Mouse (Mus musculus) heart, adult 11 months (tissue): ENCODE measurements around the gene Vps18.
A peak's percentile ranks its signal among the peaks of the same experiment; 100 is the strongest.

Experiments used
- DNase-seq: peaks from one replicate; pipeline ENCODE4 v3.0.0; 2022

Vps18 gene

DNA sequence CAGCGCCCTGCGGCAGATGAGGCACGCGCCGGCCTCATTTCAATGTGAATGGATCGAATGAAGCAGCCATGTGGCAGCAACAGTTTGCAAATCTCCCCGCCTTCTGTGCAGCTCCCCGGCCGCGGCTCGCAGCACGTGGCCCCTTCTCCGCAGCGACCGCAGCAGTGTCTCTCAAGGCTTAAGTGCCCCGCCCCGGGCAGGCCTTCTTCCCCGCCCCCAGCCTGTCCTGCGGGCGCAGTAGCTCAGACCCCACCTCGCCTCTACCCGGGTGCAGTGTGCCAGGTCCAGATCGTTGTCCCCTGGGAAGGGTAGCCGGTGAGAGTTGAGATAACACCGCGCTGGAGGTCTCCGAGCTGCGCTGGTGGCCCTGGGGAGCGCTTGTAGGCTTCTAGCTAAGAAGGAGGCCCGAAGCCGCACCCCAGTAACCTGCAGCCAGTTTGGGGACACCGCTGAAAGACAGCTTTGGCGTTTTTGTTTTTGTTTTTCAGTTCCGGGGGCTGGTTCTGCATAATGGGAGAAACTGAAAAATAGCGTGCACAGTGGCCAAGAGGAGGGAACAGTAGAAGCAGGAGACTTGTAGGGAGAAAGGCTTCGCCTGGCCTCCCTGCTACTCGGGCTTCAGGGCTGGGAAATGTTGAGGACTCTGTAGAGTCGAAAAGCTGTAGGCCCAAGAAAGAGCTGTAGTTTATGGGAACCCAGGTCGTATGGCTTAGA is 34.2 kb downstream of the Vps18 start:
- peak; percentile 96 for DNase-seq

DNA sequence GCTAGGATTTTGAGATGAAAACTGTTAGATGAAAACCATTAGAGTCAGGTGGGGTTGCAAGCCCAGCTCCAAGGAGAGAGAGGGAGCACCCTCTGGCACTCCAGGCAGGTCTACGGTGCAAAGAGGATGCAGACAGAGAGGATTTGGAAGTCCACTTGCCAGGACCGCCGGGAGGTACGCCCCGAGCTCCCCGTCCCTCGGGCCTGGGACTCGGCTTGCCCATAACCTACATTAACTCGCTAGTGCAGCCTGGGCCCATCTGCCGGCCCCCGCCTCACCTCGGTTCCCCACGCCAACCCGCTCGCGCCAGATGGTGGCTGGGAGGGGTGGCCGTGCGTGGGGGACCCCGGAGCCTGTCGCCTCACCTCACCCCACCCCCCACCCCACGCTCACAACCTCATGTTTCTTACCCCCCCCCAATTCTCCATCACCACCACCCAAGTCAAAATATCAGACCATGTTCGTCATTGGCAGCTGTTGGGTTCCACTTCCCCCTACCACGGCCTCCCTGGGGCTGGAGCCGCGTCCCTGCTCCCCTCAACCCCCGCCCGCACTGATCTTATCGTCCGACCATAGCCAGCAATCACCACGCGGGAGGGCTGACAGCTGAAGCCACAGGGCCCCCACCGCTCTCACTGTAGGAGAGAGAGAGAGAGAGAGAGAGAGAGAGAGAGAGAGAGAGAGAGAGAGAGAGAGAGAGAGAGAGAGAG is 35.5 kb downstream of the Vps18 start:
- peak; percentile 90 for DNase-seq

DNA sequence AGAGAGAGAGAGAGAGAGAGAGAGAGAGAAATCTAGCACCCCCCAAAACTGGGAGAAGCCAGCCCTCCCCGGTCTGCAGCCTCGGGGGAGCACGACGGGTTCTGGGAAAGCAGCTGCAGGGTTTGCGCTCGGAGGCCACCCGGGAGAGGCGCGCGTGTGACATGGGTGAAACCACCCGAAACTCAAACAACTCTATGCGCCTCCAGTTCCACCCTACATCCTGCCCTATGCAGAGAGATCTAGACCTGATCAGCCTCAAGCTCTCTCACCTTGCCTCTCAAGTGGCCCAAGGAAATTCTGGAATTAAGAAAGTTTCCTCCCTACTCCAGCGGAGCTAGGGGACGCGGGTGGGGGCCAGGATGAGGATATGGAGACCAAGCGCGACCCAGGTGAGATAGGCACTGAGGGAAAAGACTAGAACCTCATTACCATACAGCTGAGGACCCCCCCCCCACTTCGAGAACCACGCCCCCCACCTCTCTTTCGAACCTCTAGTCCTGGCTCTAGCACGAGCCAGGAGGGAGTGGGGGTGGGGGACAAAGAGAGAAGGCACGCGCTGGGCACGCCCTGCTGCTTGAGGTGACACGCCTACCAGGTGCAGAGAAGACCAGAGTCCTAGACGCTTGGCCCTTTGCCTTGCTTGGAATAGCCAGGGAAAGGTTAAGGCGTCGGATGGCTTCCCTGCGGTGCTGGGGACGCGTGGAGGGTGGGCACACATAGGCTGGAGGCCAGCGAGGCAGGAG is 36.2 kb downstream of the Vps18 start:
- DNase-seq: peak; percentile 95

DNA sequence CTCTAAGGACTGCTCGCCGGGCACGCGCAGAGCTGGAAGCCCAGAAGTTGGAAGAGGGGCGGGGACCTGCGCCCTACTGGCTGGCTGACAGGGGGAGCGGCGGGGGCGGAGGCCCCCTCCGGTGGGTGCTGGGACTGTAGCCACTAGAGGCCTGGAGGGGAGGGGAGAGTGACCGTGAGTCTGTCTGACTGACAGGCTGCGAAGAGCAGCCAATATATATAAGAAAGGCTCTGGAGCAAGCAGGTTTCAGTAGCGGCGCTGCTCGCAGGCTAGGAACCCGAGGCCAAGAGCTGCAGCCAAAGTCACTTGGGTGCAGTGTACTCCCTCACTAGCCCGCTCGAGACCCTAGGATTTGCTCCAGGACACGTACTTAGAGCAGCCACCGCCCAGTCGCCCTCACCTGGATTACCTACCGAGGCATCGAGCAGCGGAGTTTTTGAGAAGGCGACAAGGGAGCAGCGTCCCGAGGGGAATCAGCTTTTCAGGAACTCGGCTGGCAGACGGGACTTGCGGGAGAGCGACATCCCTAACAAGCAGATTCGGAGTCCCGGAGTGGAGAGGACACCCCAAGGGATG is 37.1 kb downstream of the Vps18 start, which contains the start of gene Dll4:
Gene Dll4 (plus strand): TSS at position 217 of the 576 bp plus-strand sequence.
- DNase-seq: peak; percentile 99

DNA sequence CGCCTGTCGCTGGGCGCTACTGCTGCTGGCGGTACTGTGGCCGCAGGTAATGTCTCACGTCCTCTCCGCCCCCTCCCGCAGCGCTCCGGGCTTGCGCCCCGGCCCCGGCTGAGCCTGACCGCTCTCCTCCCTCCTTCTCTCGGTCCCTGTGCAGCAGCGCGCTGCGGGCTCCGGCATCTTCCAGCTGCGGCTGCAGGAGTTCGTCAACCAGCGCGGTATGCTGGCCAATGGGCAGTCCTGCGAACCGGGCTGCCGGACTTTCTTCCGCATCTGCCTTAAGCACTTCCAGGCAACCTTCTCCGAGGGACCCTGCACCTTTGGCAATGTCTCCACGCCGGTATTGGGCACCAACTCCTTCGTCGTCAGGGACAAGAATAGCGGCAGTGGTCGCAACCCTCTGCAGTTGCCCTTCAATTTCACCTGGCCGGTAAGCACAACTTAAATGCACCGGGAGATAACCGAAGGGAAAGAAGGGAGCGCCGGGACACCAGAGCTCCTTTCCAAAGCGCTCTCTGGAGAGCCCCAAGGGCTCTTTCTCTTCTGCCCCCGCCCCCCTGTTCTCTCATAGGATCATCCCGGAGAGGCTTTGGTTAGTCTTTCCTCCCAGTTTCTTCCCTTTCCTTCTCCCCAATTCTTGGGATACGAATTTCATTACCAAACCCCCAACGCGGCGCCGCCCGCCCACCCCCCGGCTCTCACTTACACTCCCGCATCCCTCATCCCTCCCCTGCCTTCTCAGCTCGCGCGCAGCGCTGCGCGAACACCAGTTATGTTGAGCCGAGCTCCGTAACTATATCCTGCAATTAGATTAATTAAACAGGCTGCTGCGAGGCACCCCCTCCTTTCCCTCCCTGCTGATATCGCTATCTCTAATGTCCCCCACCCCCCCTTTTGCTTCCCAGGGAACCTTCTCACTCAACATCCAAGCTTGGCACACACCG is 37.9 kb downstream of the Vps18 start:
- DNase-seq: peak; percentile 93

DNA sequence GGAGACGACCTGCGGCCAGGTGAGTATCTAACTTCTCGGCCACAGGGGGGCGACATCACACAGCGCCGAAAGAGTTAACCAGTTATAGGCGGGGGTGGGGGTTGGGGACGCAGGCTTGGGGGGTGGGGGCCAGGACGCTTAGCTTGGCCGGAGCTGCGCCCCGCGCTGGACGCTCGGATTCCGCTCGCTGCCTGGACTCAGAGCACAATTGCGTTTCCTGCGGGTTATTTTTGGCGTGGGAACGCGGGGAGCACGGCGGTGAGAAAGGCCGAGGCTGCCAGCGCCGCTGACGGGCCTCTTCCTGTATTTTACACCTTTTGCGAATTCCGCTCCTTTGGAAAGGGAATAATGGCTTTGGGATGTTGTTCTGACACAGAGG is 38.6 kb downstream of the Vps18 start:
- peak; percentile 99 for DNase-seq

DNA sequence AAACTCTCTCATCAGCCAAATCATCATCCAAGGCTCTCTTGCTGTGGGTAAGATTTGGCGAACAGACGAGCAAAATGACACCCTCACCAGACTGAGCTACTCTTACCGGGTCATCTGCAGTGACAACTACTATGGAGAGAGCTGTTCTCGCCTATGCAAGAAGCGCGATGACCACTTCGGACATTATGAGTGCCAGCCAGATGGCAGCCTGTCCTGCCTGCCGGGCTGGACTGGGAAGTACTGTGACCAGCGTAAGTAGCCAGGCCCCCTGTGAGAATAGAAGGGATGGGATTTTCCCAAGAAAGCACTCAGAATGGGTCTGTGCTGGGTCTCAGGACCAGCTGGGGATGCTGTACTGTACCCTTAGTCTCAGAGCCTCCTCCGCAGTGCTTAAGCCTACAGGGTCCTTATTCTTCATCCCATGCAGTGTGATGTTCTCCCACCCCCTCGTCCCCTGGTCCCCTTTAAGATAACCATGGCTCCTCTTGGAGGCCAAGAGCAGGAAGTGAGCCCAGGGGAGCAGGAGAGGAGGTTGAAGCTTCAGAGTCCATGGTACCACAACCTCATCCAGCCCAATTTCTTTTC is 39.5 kb downstream of the Vps18 start:
- peak; percentile 91 for DNase-seq

DNA sequence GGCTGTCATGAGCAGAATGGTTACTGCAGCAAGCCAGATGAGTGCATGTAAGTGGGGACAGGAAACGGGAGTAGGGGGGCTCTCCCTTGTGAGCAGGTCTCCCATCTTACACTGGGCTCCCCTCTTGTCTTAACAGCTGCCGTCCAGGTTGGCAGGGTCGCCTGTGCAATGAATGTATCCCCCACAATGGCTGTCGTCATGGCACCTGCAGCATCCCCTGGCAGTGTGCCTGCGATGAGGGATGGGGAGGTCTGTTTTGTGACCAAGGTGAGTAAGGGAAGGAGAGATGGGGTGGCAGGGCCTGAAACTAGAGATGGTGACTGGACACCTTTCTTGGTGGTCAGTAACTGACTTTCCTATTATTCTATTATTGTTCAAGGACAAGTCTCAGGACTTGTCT is 40.0 kb downstream of the Vps18 start:
- peak; percentile 92 for DNase-seq

DNA sequence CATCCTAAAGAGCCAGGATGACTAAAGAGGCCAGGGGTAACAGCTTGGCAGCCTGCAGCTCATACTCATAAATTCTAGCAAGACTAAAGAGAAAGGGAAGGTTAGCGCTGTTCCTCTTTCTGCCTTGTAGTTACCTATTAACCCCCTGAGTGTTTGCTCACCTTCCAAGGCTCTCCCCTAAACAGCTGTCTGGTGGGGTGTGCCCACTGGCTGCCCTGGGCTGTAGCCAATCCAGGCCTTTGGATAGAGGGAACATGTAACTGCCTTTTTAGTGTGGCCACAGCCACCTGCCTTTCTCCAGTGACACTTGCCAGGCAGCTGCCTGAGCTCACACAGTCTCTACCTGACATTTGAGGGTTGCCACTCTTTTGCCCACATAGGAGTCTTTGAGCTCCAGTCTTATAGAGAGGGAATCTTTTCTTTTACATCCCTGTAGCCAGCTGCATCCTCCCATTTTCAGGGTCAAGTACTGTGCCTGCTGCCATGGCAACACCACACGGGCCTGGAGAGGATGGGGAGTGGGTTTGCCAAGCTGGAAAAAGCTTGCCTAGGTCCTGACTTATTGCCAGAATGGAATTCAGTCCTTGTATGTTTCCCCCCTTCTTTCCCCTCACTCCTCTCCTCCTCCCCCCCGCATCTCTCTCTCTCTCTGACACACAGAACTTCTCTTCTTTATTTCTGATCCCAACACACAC is 40.7 kb downstream of the Vps18 start:
- peak; percentile 86 for DNase-seq

DNA sequence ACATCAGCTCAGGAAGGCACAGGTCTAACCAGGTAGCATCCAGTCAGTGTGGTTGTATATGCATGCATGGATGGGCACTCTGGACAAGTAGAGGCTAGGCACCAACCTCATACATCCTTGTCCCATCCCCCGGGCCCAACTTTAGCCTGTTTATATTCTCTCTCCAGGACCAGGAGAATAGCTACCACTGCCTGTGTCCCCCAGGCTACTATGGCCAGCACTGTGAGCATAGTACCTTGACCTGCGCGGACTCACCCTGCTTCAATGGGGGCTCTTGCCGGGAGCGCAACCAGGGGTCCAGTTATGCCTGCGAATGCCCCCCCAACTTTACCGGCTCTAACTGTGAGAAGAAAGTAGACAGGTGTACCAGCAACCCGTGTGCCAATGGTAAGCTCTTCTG is 42.3 kb downstream of the Vps18 start:
- DNase-seq: peak; percentile 87

DNA sequence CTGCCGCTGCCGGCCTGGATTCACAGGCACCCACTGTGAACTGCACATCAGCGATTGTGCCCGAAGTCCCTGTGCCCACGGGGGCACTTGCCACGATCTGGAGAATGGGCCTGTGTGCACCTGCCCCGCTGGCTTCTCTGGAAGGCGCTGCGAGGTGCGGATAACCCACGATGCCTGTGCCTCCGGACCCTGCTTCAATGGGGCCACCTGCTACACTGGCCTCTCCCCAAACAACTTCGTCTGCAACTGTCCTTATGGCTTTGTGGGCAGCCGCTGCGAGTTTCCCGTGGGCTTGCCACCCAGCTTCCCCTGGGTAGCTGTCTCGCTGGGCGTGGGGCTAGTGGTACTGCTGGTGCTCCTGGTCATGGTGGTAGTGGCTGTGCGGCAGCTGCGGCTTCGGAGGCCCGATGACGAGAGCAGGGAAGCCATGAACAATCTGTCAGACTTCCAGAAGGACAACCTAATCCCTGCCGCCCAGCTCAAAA is 43.7 kb downstream of the Vps18 start:
- peak; percentile 90 for DNase-seq

DNA sequence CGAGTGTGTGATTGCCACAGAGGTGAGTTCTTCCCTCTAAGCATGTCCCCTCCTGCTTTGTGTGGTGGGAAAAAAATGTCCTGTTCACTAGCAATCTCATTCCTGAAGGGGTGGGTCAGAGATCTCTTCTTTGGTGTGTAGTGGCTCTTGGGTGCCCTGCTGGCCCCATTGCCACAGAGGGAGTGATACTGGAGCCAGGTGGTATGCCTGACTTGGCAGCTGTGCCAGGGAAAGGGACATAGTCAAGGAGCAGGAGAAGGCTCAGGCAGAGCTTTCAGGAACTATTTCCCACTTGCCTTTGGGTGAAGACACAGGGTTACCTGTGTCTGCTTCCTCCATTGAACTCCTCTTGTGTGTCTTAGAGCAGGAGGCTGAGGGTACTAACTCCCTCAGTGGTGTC is 45.6 kb downstream of the Vps18 start:
- peak; percentile 83 for DNase-seq

DNA sequence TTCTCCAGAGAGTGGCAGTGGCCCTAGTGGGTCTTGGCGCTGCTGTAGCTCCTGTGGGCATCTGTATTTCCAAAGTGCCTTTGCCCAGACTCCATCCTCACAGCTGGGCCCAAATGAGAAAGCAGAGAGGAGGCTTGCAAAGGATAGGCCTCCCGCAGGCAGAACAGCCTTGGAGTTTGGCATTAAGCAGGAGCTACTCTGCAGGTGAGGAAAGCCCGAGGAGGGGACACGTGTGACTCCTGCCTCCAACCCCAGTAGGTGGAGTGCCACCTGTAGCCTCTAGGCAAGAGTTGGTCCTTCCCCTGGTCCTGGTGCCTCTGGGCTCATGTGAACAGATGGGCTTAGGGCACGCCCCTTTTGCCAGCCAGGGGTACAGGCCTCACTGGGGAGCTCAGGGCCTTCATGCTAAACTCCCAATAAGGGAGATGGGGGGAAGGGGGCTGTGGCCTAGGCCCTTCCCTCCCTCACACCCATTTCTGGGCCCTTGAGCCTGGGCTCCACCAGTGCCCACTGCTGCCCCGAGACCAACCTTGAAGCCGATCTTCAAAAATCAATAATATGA is 46.5 kb downstream of the Vps18 start:
- DNase-seq: peak; percentile 94

DNA sequence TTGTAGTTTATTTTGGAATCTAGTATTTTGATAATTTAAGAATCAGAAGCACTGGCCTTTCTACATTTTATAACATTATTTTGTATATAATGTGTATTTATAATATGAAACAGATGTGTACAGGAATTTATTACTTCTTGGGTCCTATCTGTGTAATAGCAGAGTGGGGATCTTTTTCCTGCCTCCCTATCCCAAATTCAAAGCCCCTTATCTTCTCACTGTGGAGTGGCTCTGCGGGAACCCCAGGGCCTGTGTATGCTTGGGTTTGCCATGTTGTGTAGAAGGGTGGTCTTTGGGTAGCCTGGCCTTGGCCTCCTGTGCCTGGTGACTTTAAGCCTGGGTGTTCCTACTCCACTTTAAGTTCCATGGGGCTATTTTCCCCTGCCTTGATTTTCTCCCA is 47.0 kb downstream of the Vps18 start:
- no peak for DNase-seq

DNA sequence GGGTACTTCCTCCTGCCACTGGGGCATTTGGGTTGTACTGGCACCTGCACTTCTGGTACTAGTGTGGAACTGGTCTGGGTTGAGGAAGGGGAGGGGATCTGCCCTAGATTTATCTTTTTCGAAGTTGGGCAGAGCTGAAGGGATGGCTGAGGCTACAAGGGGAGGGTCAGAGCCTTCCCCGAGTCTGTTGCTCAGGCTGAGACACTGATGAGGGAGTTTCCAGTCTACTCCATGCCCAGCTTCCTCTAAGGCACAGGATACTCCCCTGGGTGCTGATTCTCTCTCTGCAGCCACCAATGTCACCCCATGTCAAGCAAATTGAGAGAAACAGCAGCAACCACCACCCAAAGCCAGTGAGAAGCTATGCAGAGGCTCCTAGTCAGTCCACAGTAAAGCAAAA is 47.5 kb downstream of the Vps18 start:
- DNase-seq: peak; percentile 91

DNA sequence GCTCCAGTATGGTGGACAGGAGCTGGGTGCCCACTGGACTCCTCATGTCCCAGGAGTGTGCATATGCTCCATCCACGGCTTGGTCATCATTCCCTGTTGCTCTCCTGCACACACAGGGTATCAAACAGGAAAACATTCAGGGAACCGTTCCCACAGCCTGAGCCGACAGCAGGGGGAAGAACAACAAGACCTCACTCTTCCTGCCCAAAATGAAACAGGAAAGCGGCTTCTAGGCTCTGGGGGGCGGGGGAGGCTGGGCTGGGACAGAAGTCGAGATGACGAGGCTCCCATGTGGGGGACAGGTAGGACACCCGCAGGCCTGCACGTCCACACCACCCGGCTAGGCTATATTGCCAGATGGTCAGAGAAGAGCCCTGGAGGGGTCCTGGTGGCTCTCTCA is 47.9 kb downstream of the Vps18 start:
- peak; percentile 99 for DNase-seq

DNA sequence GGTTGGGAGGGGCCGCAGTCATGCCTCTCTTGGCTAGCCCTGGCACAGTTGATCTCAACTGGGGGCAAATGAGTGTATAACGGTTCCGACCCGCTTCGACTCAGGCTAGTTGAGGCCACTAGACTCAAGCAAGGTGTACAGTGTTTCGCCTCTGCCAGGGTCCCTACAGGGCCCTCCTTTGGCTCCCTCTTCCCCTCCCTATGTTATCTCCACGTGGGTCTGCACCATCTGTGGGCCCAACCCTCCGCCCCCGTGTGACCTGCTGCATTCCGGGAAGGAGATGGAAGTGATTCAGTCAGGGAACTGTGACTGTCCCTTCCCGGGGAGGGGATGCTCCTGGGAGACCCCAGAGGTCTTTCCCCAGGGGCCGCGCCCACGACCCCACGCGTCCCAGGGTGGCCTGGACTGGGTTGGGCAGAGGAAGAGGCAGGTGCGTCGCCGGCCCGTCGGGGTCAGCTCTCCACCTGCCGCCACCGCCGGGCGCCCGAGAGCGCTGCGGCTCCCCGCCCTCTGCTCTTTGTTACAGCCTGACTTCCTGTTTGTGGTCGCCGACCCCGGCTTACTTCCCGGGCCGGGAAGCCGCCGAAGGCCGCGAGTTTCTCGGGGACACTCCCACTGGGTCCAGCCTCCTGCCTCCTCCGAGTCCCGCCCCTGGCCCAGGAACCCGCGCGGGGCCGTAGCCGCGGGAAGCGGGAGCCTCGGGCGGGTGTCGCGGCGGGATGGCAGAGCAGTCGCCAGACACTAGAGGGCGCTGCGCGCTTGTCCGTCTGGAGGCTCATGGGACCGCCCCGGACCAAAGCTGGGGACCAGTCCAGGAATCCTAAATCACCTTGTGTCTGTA is 49.1 kb downstream of the Vps18 start:
- peak; percentile 99 for DNase-seq

DNA sequence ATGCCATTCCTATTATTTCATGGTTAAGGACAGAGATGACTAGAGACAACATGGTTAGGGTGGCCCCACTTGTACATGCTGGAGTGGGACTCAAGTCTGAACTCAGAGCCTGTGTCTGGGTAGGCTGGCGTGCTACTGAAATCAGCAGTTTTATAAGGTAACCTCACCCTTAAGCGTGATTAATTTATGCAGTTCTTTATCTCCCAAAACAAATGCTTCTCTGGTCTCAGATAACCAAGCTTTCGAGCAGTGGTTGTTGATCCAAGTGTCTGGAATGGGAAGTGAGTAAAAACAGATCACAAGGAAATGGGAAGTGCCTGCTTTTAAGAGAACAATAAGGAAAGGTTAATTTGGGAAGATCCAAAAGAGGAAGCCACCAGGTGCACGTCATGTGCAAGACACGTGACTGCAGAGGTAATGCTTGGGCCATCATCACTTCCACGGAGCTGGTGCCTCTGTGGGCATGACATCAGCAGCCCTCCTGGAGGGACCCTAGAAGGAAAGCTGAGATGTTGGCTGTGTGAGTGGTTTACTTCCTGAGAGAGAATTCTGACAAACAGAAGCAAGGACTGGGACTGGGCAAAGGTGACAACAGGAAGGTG is 56.1 kb downstream of the Vps18 start:
- DNase-seq: peak; percentile 95
